Mouse (Mus musculus) Muller cell, postnatal 12 days (primary cell): ENCODE measurements at regions not wholly inside any gene's neighbourhood (a gene's known extent, or its start where the extent isn't known, plus 50 kb on each side); places are given as distances from the start of the nearest gene placed in this dataset.
A peak's percentile ranks its signal among the peaks of the same experiment; 100 is the strongest.

Source experiments
- DNase-seq: peaks from one replicate; pipeline ENCODE4 v3.0.0-alpha.2; 2015; ENCODE audit errors: inconsistent ontology term

- DNase-seq = no peak
Observed at GRCm38 (mm10) chr7:115290801-115291417, 547.4 kb downstream of the Insc start.

- DNase-seq = no peak
Observed at GRCm38 (mm10) chr7:115294655-115295230, 551.2 kb downstream of the Insc start.

- no peak for DNase-seq
Observed at GRCm38 (mm10) chr7:115300241-115300640, 556.7 kb downstream of the Insc start.

- no peak for DNase-seq
Observed at GRCm38 (mm10) chr7:115308377-115308776, 564.9 kb downstream of the Insc start.

- peak; percentile 79 for DNase-seq
Observed at GRCm38 (mm10) chr7:115310400-115311225, 567.1 kb downstream of the Insc start.

- no peak for DNase-seq
Observed at GRCm38 (mm10) chr7:115319504-115319903, 576.0 kb downstream of the Insc start.

GRCm38 (mm10) chr7:115322989-115323388 is 579.5 kb downstream of the Insc start:
- DNase-seq = no peak

GRCm38 (mm10) chr7:115328300-115328699 is 584.8 kb downstream of the Insc start:
- no peak for DNase-seq

- DNase-seq = no peak
Observed at GRCm38 (mm10) chr7:115331698-115332097, 588.2 kb downstream of the Insc start.

- peak; percentile 67 for DNase-seq
Observed at GRCm38 (mm10) chr7:115333046-115333577, 589.6 kb downstream of the Insc start.

GRCm38 (mm10) chr7:115335051-115335450 is 591.6 kb downstream of the Insc start:
- no peak for DNase-seq

GRCm38 (mm10) chr7:115340155-115340554 is 596.7 kb downstream of the Insc start:
- DNase-seq = peak; percentile 96

GRCm38 (mm10) chr7:115341007-115341406 is 597.5 kb downstream of the Insc start:
- DNase-seq = no peak

- peak; percentile 80 for DNase-seq
Observed at GRCm38 (mm10) chr7:115345749-115346148, 602.3 kb downstream of the Insc start.

- no peak for DNase-seq
Observed at GRCm38 (mm10) chr7:115358711-115359110, 615.2 kb downstream of the Insc start.

GRCm38 (mm10) chr7:115360142-115360541 is 616.6 kb downstream of the Insc start:
- peak; percentile 64 for DNase-seq

GRCm38 (mm10) chr7:115362117-115362516 is 618.6 kb downstream of the Insc start:
- DNase-seq = no peak

GRCm38 (mm10) chr7:115366910-115367309 is 623.4 kb downstream of the Insc start:
- DNase-seq = no peak

- no peak for DNase-seq
Observed at GRCm38 (mm10) chr7:115371143-115371542, 627.6 kb downstream of the Insc start.

- no peak for DNase-seq
Observed at GRCm38 (mm10) chr7:115372921-115373320, 629.4 kb downstream of the Insc start.

GRCm38 (mm10) chr7:115373781-115374533 is 630.5 kb downstream of the Insc start:
- DNase-seq = no peak

GRCm38 (mm10) chr7:115376067-115376466 is 632.6 kb downstream of the Insc start:
- DNase-seq = no peak
